Mouse (Mus musculus): ENCODE data around the gene Acr.

Gene Acr

DNA sequence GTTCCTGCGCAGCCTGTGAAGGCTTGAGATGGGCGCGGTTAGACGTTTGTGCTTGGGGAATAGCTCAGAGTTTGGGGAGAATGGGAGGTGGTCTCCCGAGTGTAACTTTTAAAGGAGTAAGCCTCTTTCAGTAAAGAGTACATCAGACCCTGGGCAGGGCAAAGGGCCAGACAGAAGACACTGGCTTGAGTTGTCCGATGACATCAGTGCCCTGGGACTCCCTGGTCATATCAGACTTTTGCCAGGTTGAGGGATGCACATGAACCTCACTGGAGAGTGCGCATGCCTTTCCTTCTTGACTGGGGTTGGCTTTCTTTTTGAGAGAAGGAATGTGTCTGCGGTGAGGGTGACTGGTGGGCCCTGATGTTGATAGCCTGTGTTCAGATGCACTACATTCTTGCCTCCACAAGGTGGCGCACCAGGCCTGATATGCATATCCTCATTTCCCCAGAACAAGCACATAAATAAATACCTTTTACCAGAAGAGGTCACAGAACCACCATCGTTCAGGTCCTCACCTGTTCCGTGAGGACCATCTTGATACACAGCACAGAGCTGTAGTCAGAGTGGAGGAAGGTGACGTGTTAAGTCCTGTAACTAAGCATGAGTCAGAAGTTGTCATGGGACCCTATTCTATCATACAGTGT is 54.3 kb downstream of the Acr start:
- intact Hi-C loops (cut with DNase I): loop anchor here (5.0 kb wide), 1 partner anchor 590 kb away; no protein-coding TSS in a partner anchor

DNA sequence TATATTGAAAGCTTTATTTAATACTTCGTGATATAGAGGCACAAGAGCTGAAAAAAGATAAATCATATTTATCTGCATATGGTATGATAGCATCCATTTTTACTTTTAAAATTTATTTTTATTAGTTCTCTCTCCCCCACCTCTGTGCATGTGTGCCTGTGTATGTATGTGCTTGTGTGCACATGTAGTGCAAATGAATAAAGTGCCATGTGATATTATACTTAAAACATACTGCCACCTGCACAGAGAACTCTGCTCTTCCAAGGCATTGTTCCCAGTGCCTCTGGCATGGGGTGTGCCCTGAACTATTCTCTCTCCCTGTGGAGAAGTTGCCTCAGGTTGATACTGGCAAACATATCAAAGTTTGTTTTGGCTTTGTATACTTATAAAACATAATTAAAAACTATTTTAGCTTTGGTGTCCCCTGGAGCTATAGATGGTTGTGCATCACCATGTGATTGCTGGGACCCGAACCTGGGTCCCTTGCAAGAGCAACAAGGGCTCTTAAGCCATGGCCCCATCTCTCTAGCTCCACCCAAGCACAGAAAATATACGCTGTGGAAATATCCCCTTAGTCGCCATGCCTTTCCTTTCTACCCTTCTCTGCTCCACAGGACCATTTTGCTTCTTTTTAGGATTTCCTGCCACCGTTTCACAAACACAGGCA is 55.0 kb downstream of the Acr start:
- intact Hi-C loops (cut with DNase I): loop anchor here (5.0 kb wide), 1 partner anchor 589 kb away; no protein-coding TSS in a partner anchor

DNA sequence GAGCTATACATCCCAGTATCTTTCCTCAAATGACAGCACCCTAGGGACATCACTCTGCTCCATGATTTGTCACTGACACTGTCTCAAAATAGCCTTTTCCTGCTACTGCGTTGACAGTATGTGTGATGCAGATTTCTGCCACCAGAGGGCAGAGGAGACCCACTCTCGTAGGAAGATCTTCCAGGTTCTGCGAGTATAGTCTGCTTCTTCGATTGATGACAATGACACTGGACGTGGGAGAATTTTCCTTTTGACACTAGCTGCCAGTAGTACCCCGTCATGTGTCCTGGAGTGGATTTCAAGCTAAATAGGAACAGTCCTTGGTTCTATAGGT is 55.5 kb downstream of the Acr start:
- intact Hi-C loops (cut with DNase I): loop anchor here (5.0 kb wide), 1 partner anchor 589 kb away; no protein-coding TSS in a partner anchor

Data from adrenal gland (tissue).